Mouse (Mus musculus) lung, embryonic 14.5 days (tissue): ENCODE results near the gene Rpl23. TPM values are rescaled to one million over a fixed set of nuclear protein-coding genes. Genes with fewer than 3 reads are reported as not detected.
A peak's percentile ranks its signal among the peaks of the same experiment; 100 is the strongest.

ENCODE experiments used
- ATAC-seq: fragments of 200-750 bp; cut with Nextera tagmentation; 2 replicates; pipeline ENCODE4 v1.8.0; 2017; ENCODE audit warnings: mild to moderate bottlenecking, moderate TSS enrichment, moderate library complexity; ENCODE audit not compliant: insufficient read depth
- DNase-seq: peaks from one replicate; pipeline ENCODE4 v3.0.0-alpha.2; 2015
- H3K27ac ChIP-seq: fragments of 300-500 bp; sonication (generic); 2 replicates; pipeline ENCODE4 v1.5.1; 2014; ENCODE audit warnings: low read depth, mild to moderate bottlenecking, moderate library complexity
- H3K27me3 ChIP-seq: fragments of 300-500 bp; sonication (generic); 2 replicates; pipeline ENCODE4 v1.6.1; 2014; ENCODE audit warnings: low read length, control low read depth; ENCODE audit not compliant: insufficient read depth
- H3K36me3 ChIP-seq: fragments of 300-500 bp; sonication (generic); 2 replicates; pipeline ENCODE4 v1.6.1; 2014; ENCODE audit warnings: control low read depth; ENCODE audit not compliant: insufficient read depth
- H3K4me1 ChIP-seq: fragments of 300-500 bp; sonication (generic); 2 replicates; pipeline ENCODE4 v1.6.1; 2014; ENCODE audit warnings: antibody characterized with exemption, control low read depth; ENCODE audit not compliant: insufficient read depth
- H3K4me2 ChIP-seq: fragments of 300-500 bp; sonication (generic); 2 replicates; pipeline ENCODE4 v1.6.1; 2014; ENCODE audit warnings: mild to moderate bottlenecking
- H3K4me3 ChIP-seq: fragments of 300-500 bp; sonication (generic); 2 replicates; pipeline ENCODE4 v1.5.1; 2014; ENCODE audit warnings: low read depth, low read length
- H3K9ac ChIP-seq: fragments of 300-500 bp; sonication (generic); 2 replicates; pipeline ENCODE4 v1.6.1; 2014
- H3K9me3 ChIP-seq: fragments of 300-500 bp; sonication (generic); 2 replicates; pipeline ENCODE4 v1.6.1; 2016; ENCODE audit warnings: low read depth, low read length, control low read depth
- CTCF ChIP-seq: IDR thresholded peaks from 2 replicates; pipeline ENCODE4 v1.5.1; 2016; ENCODE audit warnings: antibody characterized with exemption, low read depth
- WGBS: fragments of 180-500 bp; shearing (Covaris S2); extraction: QIAGEN DNeasy Blood & Tissue Kit; methylation state at CpG from one replicate; pipeline ENCODE4 v1.1.7; 2014; 5-methylcytosine and 5-hydroxymethylcytosine counted together
- polyA plus RNA-seq: library from polyadenylated mRNA; unstranded; fragments of >200 nt; fragmentation: Nextera tagmentation; extraction: Ambion mirVana; gene quantifications from 2 replicates; pipeline ENCODE4 v1.2.1, GENCODE M21; 2014

Gene Rpl23
- polyA plus RNA-seq, 1 experiment from 2014 or later, result 663 TPM

DNA sequence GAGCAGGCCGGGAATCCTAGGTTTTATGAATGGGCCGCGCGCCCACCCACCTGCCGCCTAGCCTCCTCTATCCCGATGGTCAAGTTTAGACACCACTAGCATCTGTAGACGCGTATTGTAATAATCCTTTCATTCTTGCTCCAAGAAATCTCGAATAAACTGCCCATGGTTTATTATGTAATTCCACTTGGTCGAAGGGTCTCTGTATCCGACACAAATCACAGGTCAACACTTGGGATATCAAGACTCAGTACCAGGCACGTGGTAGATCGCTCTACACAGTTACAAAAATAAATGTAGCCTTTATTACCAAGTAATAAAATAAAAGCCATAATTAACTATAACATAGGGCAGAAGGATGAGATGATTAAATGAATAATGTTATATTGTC is 36.9 kb downstream of the Rpl23 start:
- no peaks in the 10 kb centered on the region for H3K9me3 ChIP-seq
- peak overlapping the region; percentile 87 for H3K4me2 ChIP-seq
- H3K27ac ChIP-seq, result no peak overlapping the region
- 10% methylated on average over 13 of the region's 13 CpGs for WGBS
- DNase-seq (no peak), ATAC-seq (0 out of 2 replicates have a peak, but pooled peaks have one; percentile 3)
- H3K4me3 ChIP-seq, result peak overlapping the region; percentile 81
- peaks cover 10% of the 10 kb centered on the region; the same call in 1 of the 2 replicates for H3K4me1 ChIP-seq
- H3K27me3 ChIP-seq, result no peaks in the 10 kb centered on the region
- peak overlapping the region; percentile 81; the same call in 1 of the 2 replicates for H3K9ac ChIP-seq
- peaks cover 47% of the 10 kb centered on the region for H3K36me3 ChIP-seq
- TF ChIP-seq CTCF, result no peak

DNA sequence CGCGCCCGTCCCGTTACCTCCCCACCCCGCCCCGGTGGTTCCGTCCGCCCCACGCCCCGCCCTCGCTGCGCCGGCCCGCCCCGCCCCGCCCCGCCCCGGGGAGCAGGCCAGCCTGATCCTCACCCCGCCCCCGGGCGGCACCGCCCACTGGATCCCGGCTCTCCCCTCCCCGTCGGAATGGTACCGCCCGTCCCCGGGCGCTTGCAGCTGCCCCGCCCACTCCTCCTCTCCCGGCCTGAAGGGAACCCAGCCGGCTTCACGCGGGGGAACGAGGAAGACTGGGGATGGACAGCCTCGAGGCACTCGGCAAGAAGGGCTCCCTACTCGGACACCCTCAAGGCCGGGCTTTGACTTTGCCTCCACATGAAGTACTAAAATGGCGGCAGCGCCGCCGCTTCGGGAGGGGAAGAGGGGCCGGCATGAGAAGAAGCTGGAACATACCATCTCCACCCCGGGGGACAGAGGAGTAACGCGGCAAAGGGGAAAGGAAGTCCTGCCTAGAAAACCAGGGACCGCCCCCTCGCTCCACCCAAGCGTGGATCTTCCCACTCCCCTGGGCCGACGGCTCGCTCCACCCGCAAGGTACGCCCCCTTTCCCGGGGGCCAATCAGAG is 37.4 kb downstream of the Rpl23 start:
- Histone ChIP-seq H3K27ac (peak overlapping the region; percentile 89; the same call in 1 of the 2 replicates), H3K27me3 (no peaks in the 10 kb centered on the region), H3K9ac (peak overlapping the region; percentile 81), H3K4me1 (peaks cover 10% of the 10 kb centered on the region; the same call in 1 of the 2 replicates), H3K36me3 (peaks cover 42% of the 10 kb centered on the region), H3K4me3 (peak overlapping the region; percentile 81), H3K9me3 (no peaks in the 10 kb centered on the region), H3K4me2 (peak overlapping the region; percentile 87)
- peak; percentile 96 for ATAC-seq
- no peak for TF ChIP-seq CTCF
- peak; percentile 99 for DNase-seq
- WGBS, result under 1% methylated on average over 53 of the region's 57 CpGs

DNA sequence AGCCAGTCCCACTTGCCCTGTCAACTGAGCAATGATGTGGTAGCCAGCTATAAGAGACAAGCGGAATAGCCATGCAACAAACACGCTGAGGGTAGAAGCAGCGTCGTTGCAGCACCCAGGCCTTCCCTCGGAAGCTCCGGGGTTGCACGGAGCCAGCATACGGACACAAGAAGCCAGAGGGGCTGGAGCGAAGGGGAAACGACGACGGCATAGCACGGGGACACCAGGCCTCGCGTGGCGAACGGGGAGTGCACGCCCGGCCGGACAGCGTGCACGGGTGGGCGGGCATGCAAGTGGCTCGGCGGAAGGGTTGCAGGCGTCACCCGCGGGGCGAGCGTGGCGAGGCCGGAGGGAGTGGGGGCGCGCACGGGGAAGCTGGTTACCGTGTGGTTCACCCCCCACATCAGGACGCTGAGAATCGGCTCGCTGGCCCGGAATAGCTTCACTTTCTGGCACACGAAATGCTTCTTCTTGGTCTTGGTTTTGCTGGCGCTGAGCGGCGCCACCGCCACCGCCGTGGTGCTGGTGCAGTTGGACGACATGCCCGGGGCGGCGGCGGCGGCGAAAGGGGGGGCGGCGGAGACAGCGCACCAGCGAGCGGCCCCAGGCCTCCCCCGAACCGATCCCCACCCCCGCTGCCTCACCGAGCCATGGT is 38.0 kb downstream of the Rpl23 start, which contains the start of gene Pip4k2b:
Gene Pip4k2b, minus strand, starts transcription at position 642 of the 655 bp plus-strand sequence.
- under 1% methylated on average over 55 of the region's 63 CpGs for WGBS
- H3K4me1 ChIP-seq, result peaks cover 10% of the 10 kb centered on the region; the same call in 1 of the 2 replicates
- H3K4me3 ChIP-seq, result peak within 1 kb of the TSS; percentile 81
- ATAC-seq (peak; percentile 23), DNase-seq (no peak)
- peak within 1 kb of the TSS; percentile 81 for H3K9ac ChIP-seq
- H3K27me3 ChIP-seq, result no peaks in the 10 kb centered on the region
- H3K4me2 ChIP-seq, result peak within 1 kb of the TSS; percentile 87
- no peak for TF ChIP-seq CTCF
- peaks cover 36% of the 10 kb centered on the region for H3K36me3 ChIP-seq
- H3K27ac ChIP-seq, result peak within 1 kb of the TSS; percentile 89
- no peaks in the 10 kb centered on the region for H3K9me3 ChIP-seq

DNA sequence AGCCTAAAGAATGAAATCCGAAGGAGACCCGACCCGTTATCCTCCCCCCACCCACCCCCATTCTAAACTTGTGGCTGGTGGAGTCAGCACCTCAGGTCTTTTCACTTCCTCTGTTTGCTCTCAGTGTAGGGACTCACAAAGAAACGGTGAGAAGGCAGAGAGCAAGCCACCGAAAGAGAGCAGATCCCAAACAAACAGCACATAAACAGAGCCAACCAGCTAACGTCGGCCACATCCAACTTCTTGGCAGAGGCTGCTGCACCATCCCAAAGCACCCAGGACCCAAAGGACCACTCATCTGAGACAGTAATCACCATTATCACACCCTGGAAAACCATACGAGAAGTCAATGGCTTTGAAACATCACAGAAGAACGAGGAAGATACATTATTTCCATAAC is 38.8 kb downstream of the Rpl23 start:
- H3K9me3 ChIP-seq, result no peaks in the 10 kb centered on the region
- H3K4me3 ChIP-seq, result peak overlapping the region; percentile 81
- no peaks in the 10 kb centered on the region for H3K27me3 ChIP-seq
- H3K4me1 ChIP-seq, result peaks cover 10% of the 10 kb centered on the region; the same call in 1 of the 2 replicates
- 19% methylated on average over 9 of the region's 9 CpGs for WGBS
- H3K9ac ChIP-seq, result peak overlapping the region; percentile 81
- peaks cover 29% of the 10 kb centered on the region for H3K36me3 ChIP-seq
- H3K27ac ChIP-seq, result peak overlapping the region; percentile 79; the same call in 1 of the 2 replicates
- TF ChIP-seq CTCF, result no peak
- ATAC-seq (no peak), DNase-seq (no peak)
- peak overlapping the region; percentile 87 for H3K4me2 ChIP-seq

DNA sequence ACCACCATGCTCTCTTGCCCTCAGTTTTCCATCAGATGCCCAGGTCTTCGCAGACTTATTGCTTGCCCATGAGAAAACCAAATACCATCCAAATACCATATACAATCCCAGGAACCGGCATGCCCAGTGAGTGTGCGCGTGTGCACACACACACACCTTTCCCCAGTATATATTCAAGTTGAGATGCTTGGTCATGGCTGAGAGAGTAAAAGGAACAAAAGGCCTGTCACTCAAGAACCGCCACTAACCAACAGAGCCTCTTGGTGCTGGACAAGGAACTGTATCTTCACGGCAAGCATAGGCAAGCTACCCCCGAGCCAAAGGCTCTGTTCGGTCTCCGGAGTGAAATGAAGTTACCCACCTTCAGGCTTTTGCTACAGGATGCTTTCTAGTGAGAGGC is 39.6 kb downstream of the Rpl23 start:
- no peaks in the 10 kb centered on the region for H3K27me3 ChIP-seq
- no peak overlapping the region for H3K27ac ChIP-seq
- 79% methylated on average over 9 of the region's 9 CpGs for WGBS
- TF ChIP-seq CTCF, result no peak
- H3K9ac ChIP-seq, result peak overlapping the region; percentile 8
- H3K36me3 ChIP-seq, result peaks cover 21% of the 10 kb centered on the region
- H3K4me1 ChIP-seq, result peaks cover 10% of the 10 kb centered on the region; the same call in 1 of the 2 replicates
- no peaks in the 10 kb centered on the region for H3K9me3 ChIP-seq
- DNase-seq, result no peak
- H3K4me2 ChIP-seq, result peak overlapping the region; percentile 87
- H3K4me3 ChIP-seq, result 0 out of 2 replicates have a peak overlapping the region, but pooled peaks have one; percentile 81
- no peak for ATAC-seq

DNA sequence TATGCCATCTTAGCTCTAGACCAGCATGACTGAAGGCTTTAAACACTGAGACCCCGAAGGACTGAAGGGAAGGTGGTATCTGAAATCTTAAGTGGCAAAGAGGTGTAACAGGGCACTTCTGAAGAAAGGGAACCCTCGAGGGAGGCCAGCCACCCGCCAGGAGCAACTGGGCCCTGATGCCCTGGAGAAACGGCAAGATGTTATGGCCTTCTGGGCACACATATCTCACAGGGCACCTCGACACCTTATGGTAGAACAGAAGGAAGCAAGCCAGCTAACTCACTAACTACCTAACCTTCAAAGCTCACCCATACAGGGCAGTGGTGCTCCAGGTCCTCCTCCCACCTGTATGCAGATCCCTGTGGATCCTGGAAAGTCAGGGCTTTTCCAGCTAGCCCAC is 40.1 kb downstream of the Rpl23 start:
- TF ChIP-seq CTCF, result no peak
- DNase-seq (no peak), ATAC-seq (no peak)
- Histone ChIP-seq H3K9ac (peak overlapping the region; percentile 8; the same call in 1 of the 2 replicates), H3K4me2 (peak overlapping the region; percentile 87), H3K27me3 (no peaks in the 10 kb centered on the region), H3K4me1 (peaks cover 10% of the 10 kb centered on the region; the same call in 1 of the 2 replicates), H3K27ac (no peak overlapping the region), H3K36me3 (peaks cover 17% of the 10 kb centered on the region), H3K9me3 (no peaks in the 10 kb centered on the region), H3K4me3 (no peak overlapping the region)
- 89% methylated on average over 5 of the region's 5 CpGs for WGBS

DNA sequence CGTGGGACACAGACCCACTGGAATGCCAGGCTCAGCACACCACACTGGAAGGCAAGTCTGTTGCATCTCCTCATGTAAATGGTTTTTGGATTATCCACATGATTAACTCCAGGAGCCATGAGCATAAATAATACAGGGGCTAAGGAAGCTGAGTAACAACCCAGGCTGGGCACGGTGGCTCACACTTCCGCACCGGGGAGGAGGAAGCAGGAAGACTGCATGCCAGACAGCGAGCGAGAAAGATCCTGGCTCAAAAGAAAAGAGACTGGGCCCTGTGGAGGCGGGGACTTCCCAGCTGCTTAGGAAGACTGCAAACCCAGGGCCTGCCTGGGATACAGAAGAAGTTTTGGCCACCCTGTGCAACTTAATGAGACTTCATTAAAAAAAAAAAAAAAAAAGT is 42.0 kb downstream of the Rpl23 start:
- WGBS, result 51% methylated on average over 7 of the region's 7 CpGs
- 0 out of 2 replicates have a peak, but pooled peaks cover 3% of the 10 kb centered on the region for H3K36me3 ChIP-seq
- no peak for TF ChIP-seq CTCF
- H3K4me2 ChIP-seq, result peak overlapping the region; percentile 32; the same call in 1 of the 2 replicates
- no peak overlapping the region for H3K4me3 ChIP-seq
- no peak for ATAC-seq
- H3K4me1 ChIP-seq, result peaks cover 10% of the 10 kb centered on the region; the same call in 1 of the 2 replicates
- DNase-seq, result peak; percentile 52
- H3K27me3 ChIP-seq, result no peaks in the 10 kb centered on the region
- no peak overlapping the region for H3K9ac ChIP-seq
- no peak overlapping the region; the same call in 1 of the 2 replicates for H3K27ac ChIP-seq
- H3K9me3 ChIP-seq, result no peaks in the 10 kb centered on the region
